ENCODE assay signal across 20 mouse cellular contexts in the genomic region with DNA sequence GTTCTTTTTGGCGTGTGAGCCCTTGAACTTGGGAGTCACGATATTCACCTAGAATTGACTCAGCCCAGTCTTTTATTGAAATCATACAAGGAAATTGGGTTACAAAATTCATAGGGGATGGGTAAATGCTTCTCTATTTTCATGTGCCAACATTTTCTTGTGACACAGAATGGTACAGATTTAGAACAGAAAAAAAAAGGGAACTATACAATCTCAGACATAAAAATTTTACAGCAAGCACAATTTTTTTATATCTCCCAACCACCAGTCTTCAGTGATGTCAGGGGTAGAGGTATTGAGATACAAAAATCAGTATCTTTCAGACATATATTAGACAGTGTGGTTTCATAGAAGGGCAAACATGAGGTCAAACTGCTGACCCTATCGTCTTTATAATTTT.
"Had no signal": no experiment of that assay in that cellular context is flagged by ENCODE, and none has a peak within 500 bp of the region (broad histone marks: within the 10 kb centered on the region; RNA-seq: fewer than 3 reads in every experiment).

No protein-coding gene starts in this region.

- H3K9me3 ChIP-seq: limb, embryonic 10.5 days; limb, embryonic 13.5 days; midbrain, embryonic 13.5 days had no signal

- DNase-seq: kidney, adult 9 months; kidney, postnatal 14 days; kidney, postnatal 4 days; liver; liver, postnatal 0 days; lung, embryonic 14.5 days; right cerebral cortex, adult 18-20 months; right cerebral cortex, postnatal 14 days; right cerebral cortex, postnatal 4 days; thymus, adult 2 months; thymus, postnatal 14 days; thymus, postnatal 4 days had no signal

- H3K27me3 ChIP-seq: limb, embryonic 13.5 days; midbrain, embryonic 13.5 days had no signal

- H3K4me3 ChIP-seq: limb, embryonic 10.5 days; limb, embryonic 13.5 days; midbrain, embryonic 13.5 days; myocyte had no signal

- H3K36me3 ChIP-seq: limb, embryonic 10.5 days; limb, embryonic 13.5 days; midbrain, embryonic 13.5 days had no signal

- ATAC-seq: liver, postnatal 0 days; lung, postnatal 0 days; midbrain, embryonic 13.5 days; midbrain, embryonic 16.5 days had no signal

- H3K4me1 ChIP-seq: limb, embryonic 10.5 days; limb, embryonic 13.5 days; midbrain, embryonic 13.5 days had no signal

- H3K27ac ChIP-seq: limb, embryonic 10.5 days; limb, embryonic 13.5 days; liver, embryonic 14.5 days; midbrain, embryonic 13.5 days; stomach, postnatal 0 days had no signal
